Mouse (Mus musculus) gastrocnemius, adult 8-10 months (tissue): Measurements from ENCODE around the gene Anapc13. TPM values are rescaled to one million over a fixed set of nuclear protein-coding genes. Genes with fewer than 3 reads are reported as not detected.

Experiments used
- DNase-seq, 2 experiments: peaks; one replicate each; pipeline ENCODE4 v3.0.0; 2022; ENCODE audit warnings: low spot score in 2 of 2
- total RNA-seq, 4 experiments: library from RNA; stranded (reverse); gene quantifications; 2 replicates each; pipeline ENCODE4 v1.2.4; 2022

Anapc13 gene
- total RNA-seq, 4 experiments from 2014 or later, result 232 to 263 (median 246) TPM

GRCm38 (mm10) chr9:102631589-102632147 is 5.6 kb downstream of the Anapc13 start:
- no peak for DNase-seq

GRCm38 (mm10) chr9:102632173-102632572 is 6.1 kb downstream of the Anapc13 start:
- no peak for DNase-seq

GRCm38 (mm10) chr9:102632923-102633537 is 6.9 kb downstream of the Anapc13 start:
- no peak for DNase-seq

GRCm38 (mm10) chr9:102634453-102634852 is 8.4 kb downstream of the Anapc13 start:
- no peak for DNase-seq

GRCm38 (mm10) chr9:102636553-102636952 is 10.5 kb downstream of the Anapc13 start:
- DNase-seq, result peak in 1 of 2 experiments; percentile 34

- no peak for DNase-seq
Measured at GRCm38 (mm10) chr9:102637115-102637514, 11.0 kb downstream of the Anapc13 start.

- DNase-seq, result no peak
Measured at GRCm38 (mm10) chr9:102638963-102639362, 12.9 kb downstream of the Anapc13 start.

- DNase-seq, result no peak
Measured at GRCm38 (mm10) chr9:102639510-102639909, 13.4 kb downstream of the Anapc13 start.

GRCm38 (mm10) chr9:102641531-102641930 is 15.4 kb downstream of the Anapc13 start:
- DNase-seq, result no peak

GRCm38 (mm10) chr9:102643071-102643485 is 17.0 kb downstream of the Anapc13 start:
- DNase-seq, result no peak

- DNase-seq, result peak; percentile 65 to 74
Measured at GRCm38 (mm10) chr9:102643486-102644101, 17.5 kb downstream of the Anapc13 start.

- no peak for DNase-seq
Measured at GRCm38 (mm10) chr9:102645119-102645695, 19.1 kb downstream of the Anapc13 start.

- DNase-seq, result no peak
Measured at GRCm38 (mm10) chr9:102647010-102647409, 20.9 kb downstream of the Anapc13 start.

- DNase-seq, result no peak
Measured at GRCm38 (mm10) chr9:102649917-102650527, 23.9 kb downstream of the Anapc13 start.

GRCm38 (mm10) chr9:102650637-102651036 is 24.5 kb downstream of the Anapc13 start:
- peak; percentile 30 to 38 for DNase-seq

- DNase-seq, result no peak
Measured at GRCm38 (mm10) chr9:102651199-102651720, 25.2 kb downstream of the Anapc13 start.

GRCm38 (mm10) chr9:102656355-102657095 is 30.4 kb downstream of the Anapc13 start:
- no peak for DNase-seq

GRCm38 (mm10) chr9:102668115-102668514 is 42.0 kb downstream of the Anapc13 start:
- no peak for DNase-seq

- DNase-seq, result no peak
Measured at GRCm38 (mm10) chr9:102668906-102669305, 42.8 kb downstream of the Anapc13 start.

- DNase-seq, result no peak
Measured at GRCm38 (mm10) chr9:102673381-102673780, 47.3 kb downstream of the Anapc13 start.

GRCm38 (mm10) chr9:102675922-102676321 is 49.8 kb downstream of the Anapc13 start:
- DNase-seq, result no peak
